Mouse (Mus musculus): ENCODE measurements at regions not wholly inside any gene's neighbourhood (a gene's known extent, or its start where the extent isn't known, plus 50 kb on each side); places are given as distances from the start of the nearest gene placed in this dataset.

GRCm38 (mm10) chr5:141160956-141161355, 80.3 kb upstream of the Sdk1 start:
- TF ChIP-seq CTCF (IDR thresholded peaks at IDR 0.05) (no peak), EP300 (IDR thresholded peaks at IDR 0.05; ENCODE audit: insufficient read depth, low read depth, low read length) (no peak)

Data from heart, adult 2 months (tissue).